Mouse (Mus musculus) left cerebral cortex, adult 2 months (tissue): ENCODE measurements at regions not wholly inside any gene's neighbourhood (a gene's known extent, or its start where the extent isn't known, plus 50 kb on each side); places are given as distances from the start of the nearest gene placed in this dataset.

Source experiments
- DNase-seq, 2 experiments: peaks; one replicate each; pipeline ENCODE4 v3.0.0; 2021 to 2022; ENCODE audit warnings: low spot score in 2 of 2, mixed read lengths in 1 of 2; ENCODE audit errors: extremely low spot score in 1 of 2
- H3K27ac ChIP-seq: fragments of 200-600 bp; 2 replicates; pipeline ENCODE4 v1.8.1; 2022
- H3K4me3 ChIP-seq: fragments of 200-600 bp; 2 replicates; pipeline ENCODE4 v1.8.1; 2022
- CTCF ChIP-seq: fragments of 200-600 bp; IDR thresholded peaks from 2 replicates; pipeline ENCODE4 v1.8.1; 2022; ENCODE audit warnings: antibody characterized with exemption, mild to moderate bottlenecking, moderate library complexity
- intact Hi-C: fragments of 180-260 bp; cut with DNase I; formaldehyde crosslinking; loops from one replicate; pipeline ENCODE4 v1.15.1; 2025

GRCm38 (mm10) chr3:10697698-10698452 lies 362.4 kb upstream of the Gm38303 start:
- H3K4me3 ChIP-seq: no peak overlapping the region
- DNase-seq: no peak
- intact Hi-C loops: no loop called here
- TF ChIP-seq CTCF: no peak
- H3K27ac ChIP-seq: no peak overlapping the region

- no peak for TF ChIP-seq CTCF
- H3K27ac ChIP-seq: peak overlapping the region; percentile 61
These were observed 350.0 kb upstream of the Gm38303 start for GRCm38 (mm10) chr3:10685501-10685951.

GRCm38 (mm10) chr3:10684885-10685500 lies 349.5 kb upstream of the Gm38303 start:
- intact Hi-C loops: loop anchor here (10.0 kb wide), 1 partner anchor 340 kb away; no protein-coding TSS in a partner anchor
- peak overlapping the region; percentile 61 for H3K27ac ChIP-seq
- DNase-seq: peak; percentile 48 to 65

More at GRCm38 (mm10) chr3:10685501-10685951, 350.0 kb upstream of the Gm38303 start:
- 0 out of 2 replicates have a peak overlapping the region, but pooled peaks have one; percentile 1 for H3K4me3 ChIP-seq
- no peak for DNase-seq
- intact Hi-C loops: loop anchor here (10.0 kb wide), 1 partner anchor 339 kb away; no protein-coding TSS in a partner anchor

GRCm38 (mm10) chr3:10681938-10682337 lies 346.5 kb upstream of the Gm38303 start:
- intact Hi-C loops: loop anchor here (10.0 kb wide), 1 partner anchor 343 kb away; no protein-coding TSS in a partner anchor
- no peak for TF ChIP-seq CTCF
- DNase-seq: no peak
- H3K27ac ChIP-seq: no peak overlapping the region
- no peak overlapping the region for H3K4me3 ChIP-seq

More at GRCm38 (mm10) chr3:10684885-10685500, 349.5 kb upstream of the Gm38303 start:
- TF ChIP-seq CTCF: peak; percentile 83
- no peak overlapping the region for H3K4me3 ChIP-seq

GRCm38 (mm10) chr3:10647975-10648511 lies 312.6 kb upstream of the Gm38303 start:
- Histone ChIP-seq H3K4me3 (no peak overlapping the region), H3K27ac (no peak overlapping the region)
- intact Hi-C loops: no loop called here
- no peak for DNase-seq
- no peak for TF ChIP-seq CTCF
